Mouse (Mus musculus): ENCODE measurements around the gene Htr3b.
"Not testable (repeated sequence)": the region's sequence is repeated elsewhere in the genome, so short reads cannot be mapped to it uniquely, and the experiment has no call there.

Gene Htr3b

GRCm38 (mm10) chr9:48964587-48965040, at the start of gene Htr3b:
Gene Htr3b, minus strand, starts transcription at chr9:48964990.
- no peak for DNase-seq (ENCODE audit: low spot score in 2 of 2)

- no peak for DNase-seq (ENCODE audit: low spot score in 2 of 2)
These were observed 34.5 kb upstream of the Htr3b start for GRCm38 (mm10) chr9:48999256-48999655.

- no peak for DNase-seq (ENCODE audit: low spot score in 2 of 2)
These were observed 30.9 kb upstream of the Htr3b start for GRCm38 (mm10) chr9:48995735-48996134.

- DNase-seq (ENCODE audit: low spot score in 2 of 2): no peak
These were observed 30.0 kb upstream of the Htr3b start for GRCm38 (mm10) chr9:48994779-48995178.

GRCm38 (mm10) chr9:48991671-48992070, 26.9 kb upstream of the Htr3b start:
- DNase-seq (ENCODE audit: low spot score in 2 of 2): no peak

- no peak for DNase-seq (ENCODE audit: low spot score in 2 of 2)
These were observed 22.7 kb upstream of the Htr3b start for GRCm38 (mm10) chr9:48987201-48988101.

GRCm38 (mm10) chr9:48986616-48987141, 21.9 kb upstream of the Htr3b start:
- DNase-seq (ENCODE audit: low spot score in 2 of 2): no peak

- no peak for DNase-seq (ENCODE audit: low spot score in 2 of 2)
These were observed 20.9 kb upstream of the Htr3b start for GRCm38 (mm10) chr9:48985708-48986088.

- DNase-seq (ENCODE audit: low spot score in 2 of 2): peak; percentile 94 to 99
These were observed 20.3 kb upstream of the Htr3b start, which contains the start of gene Usp28 for GRCm38 (mm10) chr9:48984845-48985707. Gene Usp28, plus strand, starts transcription at chr9:48985375.

- no peak for DNase-seq (ENCODE audit: low spot score in 2 of 2)
These were observed 19.6 kb upstream of the Htr3b start for GRCm38 (mm10) chr9:48984320-48984844.

- DNase-seq (ENCODE audit: low spot score in 2 of 2): not testable (repeated sequence)
These were observed 19.0 kb upstream of the Htr3b start for GRCm38 (mm10) chr9:48983801-48984200.

- DNase-seq (ENCODE audit: low spot score in 2 of 2): no peak
These were observed 17.0 kb upstream of the Htr3b start for GRCm38 (mm10) chr9:48981827-48982226.

- no peak for DNase-seq (ENCODE audit: low spot score in 2 of 2)
These were observed 16.0 kb upstream of the Htr3b start for GRCm38 (mm10) chr9:48980781-48981180.

- DNase-seq (ENCODE audit: low spot score in 2 of 2): no peak
These were observed 15.6 kb upstream of the Htr3b start for GRCm38 (mm10) chr9:48980371-48980770.

- DNase-seq (ENCODE audit: low spot score in 2 of 2): no peak
These were observed 12.0 kb upstream of the Htr3b start for GRCm38 (mm10) chr9:48976661-48977355.

GRCm38 (mm10) chr9:48972494-48972893, 7.7 kb upstream of the Htr3b start:
- DNase-seq (ENCODE audit: low spot score in 2 of 2): peak in 1 of 2 experiments; percentile 66

GRCm38 (mm10) chr9:48962131-48962530, 2.7 kb downstream of the Htr3b start:
- no peak for DNase-seq (ENCODE audit: low spot score in 2 of 2)

GRCm38 (mm10) chr9:48961314-48961713, 3.5 kb downstream of the Htr3b start:
- DNase-seq (ENCODE audit: low spot score in 2 of 2): no peak

GRCm38 (mm10) chr9:48947565-48947964, 17.2 kb downstream of the Htr3b start:
- no peak for DNase-seq (ENCODE audit: low spot score in 2 of 2)

- no peak for DNase-seq (ENCODE audit: low spot score in 2 of 2)
These were observed 22.4 kb downstream of the Htr3b start for GRCm38 (mm10) chr9:48942349-48942748.

GRCm38 (mm10) chr9:48929436-48929835, 35.4 kb downstream of the Htr3b start:
- DNase-seq (ENCODE audit: low spot score in 2 of 2): peak in 1 of 2 experiments; percentile 24

Data from cerebellum, postnatal 4 days (tissue).